Mouse (Mus musculus): Measurements from ENCODE around the gene Rpsa. TPM values are rescaled to one million over a fixed set of nuclear protein-coding genes. Genes with fewer than 3 reads are reported as not detected.
A peak's percentile ranks its signal among the peaks of the same experiment; 100 is the strongest.
"Not testable (repeated sequence)": the region's sequence is repeated elsewhere in the genome, so short reads cannot be mapped to it uniquely, and the experiment has no call there.

Rpsa gene
- total RNA-seq (2021), result 1,000 to 10,000 TPM; 1,207 to 1,212 TPM
- long read RNA-seq, experiment 1, transcript Rpsa-201 (7 exons, 1,938 nt), result major isoform, 220 of 246 reads
- long read RNA-seq, experiment 1, transcript Rpsa-204 (6 exons, 1,599 nt), result minor isoform, 19 of 246 reads
- long read RNA-seq, experiment 1, partial matches to known transcripts, result 5 of 246 reads
- long read RNA-seq, experiment 1, other reads (novel, unspliced or antisense), result 2 of 246 reads
- long read RNA-seq, experiment 2, transcript Rpsa-201 (7 exons, 1,938 nt), result major isoform, 354 of 470 reads
- long read RNA-seq, experiment 2, transcript Rpsa-204 (6 exons, 1,599 nt), result minor isoform, 18 of 470 reads
- long read RNA-seq, experiment 2, partial matches to known transcripts, result 86 of 470 reads
- long read RNA-seq, experiment 2, other reads (novel, unspliced or antisense), result 11 of 470 reads

GRCm38 (mm10) chr9:120127538-120128251 is at the start of gene Rpsa:
Gene Rpsa, plus strand, starts transcription at chr9:120127689.
- peak; percentile 83 to 91 for DNase-seq (ENCODE audit: low spot score in 2 of 2)

DNA sequence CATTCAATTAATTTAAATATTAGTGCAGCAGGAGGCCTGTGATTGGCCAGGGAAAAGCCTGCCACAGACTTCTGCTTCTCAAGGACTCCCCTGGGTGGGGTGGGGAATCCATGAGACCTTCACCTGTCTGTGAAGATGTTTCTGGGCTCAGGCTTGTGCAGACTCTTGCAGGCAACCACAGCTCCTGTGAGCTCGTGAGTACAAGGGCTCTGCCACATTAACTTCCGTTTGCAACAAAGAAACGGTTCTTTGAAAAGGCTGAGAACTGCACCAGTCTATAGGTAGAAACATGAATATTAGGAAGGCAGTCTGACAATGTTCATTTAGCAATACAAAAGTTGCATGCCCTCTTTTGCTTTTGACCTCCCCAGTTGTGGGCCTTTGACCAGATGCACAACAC is 49.2 kb upstream of the Rpsa start:
- no peak for DNase-seq (ENCODE audit: low spot score in 2 of 2)

DNA sequence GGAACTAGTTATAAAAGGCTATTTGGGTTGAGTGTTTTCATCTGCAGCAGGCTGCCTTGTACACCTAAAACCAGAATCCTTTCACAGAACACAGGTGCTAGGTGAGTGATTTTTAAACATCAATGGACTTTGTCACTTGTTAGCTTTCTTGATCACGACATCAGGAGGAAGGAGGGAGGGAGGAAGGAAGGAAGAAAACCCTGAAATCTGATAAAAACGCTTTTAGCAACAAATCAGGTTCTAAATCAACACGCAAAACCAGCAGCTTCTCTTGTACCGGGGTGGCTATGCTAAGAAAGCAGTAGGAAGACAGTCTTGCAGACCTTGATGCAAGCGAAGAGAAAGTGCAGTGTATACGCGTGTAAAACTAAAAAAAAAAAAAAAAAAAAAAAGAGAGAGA is 47.6 kb upstream of the Rpsa start:
- no peak for DNase-seq (ENCODE audit: low spot score in 2 of 2)

DNA sequence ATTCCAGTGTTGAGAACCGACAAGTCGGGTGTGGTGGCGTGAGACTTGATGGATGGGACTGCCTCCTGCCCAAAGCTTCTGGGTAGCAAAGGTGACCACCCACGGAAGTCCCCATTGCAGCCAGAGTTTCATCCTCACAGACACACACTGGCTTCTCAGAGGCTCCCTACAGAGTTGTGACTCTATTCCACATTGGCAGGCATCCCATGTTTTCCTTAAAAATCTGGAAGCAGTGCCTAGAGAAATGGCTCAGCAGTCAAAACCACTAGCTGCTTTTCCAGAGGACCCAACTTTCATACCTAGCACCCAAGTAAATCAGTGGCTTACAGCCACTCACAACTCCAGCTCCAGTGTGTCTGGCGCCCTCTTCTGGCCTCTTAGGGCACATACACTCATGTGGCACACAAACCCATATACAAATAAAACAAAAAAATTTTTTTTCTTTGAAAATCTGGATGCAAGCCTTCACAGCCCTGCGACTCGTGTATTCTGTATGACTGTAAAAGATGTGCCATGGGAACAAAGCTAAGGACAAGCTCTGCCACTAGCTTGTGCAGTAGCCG is 46.9 kb upstream of the Rpsa start:
- no peak for DNase-seq (ENCODE audit: low spot score in 2 of 2)

DNA sequence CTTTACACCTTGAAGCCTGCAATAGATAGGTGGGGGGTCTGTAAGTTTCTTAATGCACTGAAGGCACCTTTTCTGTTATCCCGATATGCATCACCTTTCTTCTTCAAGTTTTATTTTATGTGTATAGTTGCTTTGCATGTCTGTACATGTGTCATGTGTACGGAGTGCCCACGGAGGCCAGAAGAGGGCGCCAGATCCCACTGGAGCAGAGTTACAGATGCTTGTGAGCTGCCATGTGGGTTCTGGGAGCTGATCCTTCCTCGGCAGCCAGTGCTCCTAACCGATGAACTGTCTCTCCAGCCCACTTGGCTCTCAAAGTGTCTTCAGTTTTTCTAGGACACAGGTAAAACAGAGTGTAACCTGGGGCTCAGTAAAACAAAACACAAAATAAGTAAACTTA is 46.2 kb upstream of the Rpsa start:
- DNase-seq (ENCODE audit: low spot score in 2 of 2), result no peak

DNA sequence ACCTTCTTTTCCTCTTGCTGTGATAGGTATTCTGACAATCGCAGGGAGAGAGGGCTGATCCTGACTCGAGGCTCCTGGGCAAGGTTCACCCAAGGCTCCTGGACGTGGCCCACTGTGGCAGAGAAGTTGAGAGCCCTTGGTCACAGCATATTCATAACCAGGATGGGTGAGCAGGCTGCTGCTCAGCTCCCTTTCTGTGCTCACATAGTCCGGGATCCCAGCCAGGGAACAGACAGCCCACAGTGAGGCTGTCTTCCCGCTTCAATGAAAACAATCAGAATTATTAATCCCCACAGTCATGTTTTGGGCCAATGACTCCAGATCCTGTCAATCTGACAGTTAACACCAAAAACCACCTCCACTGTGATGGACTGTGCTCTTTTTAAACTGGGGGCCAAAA is 45.5 kb upstream of the Rpsa start:
- DNase-seq (ENCODE audit: low spot score in 2 of 2), result no peak

- no peak for DNase-seq (ENCODE audit: low spot score in 2 of 2)
Measured at GRCm38 (mm10) chr9:120082691-120083090, 44.8 kb upstream of the Rpsa start.

- no peak for DNase-seq (ENCODE audit: low spot score in 2 of 2)
Measured at GRCm38 (mm10) chr9:120083158-120083894, 44.2 kb upstream of the Rpsa start.

- DNase-seq (ENCODE audit: low spot score in 2 of 2), result no peak
Measured at GRCm38 (mm10) chr9:120084406-120084805, 43.1 kb upstream of the Rpsa start.

GRCm38 (mm10) chr9:120089125-120089524 is 38.4 kb upstream of the Rpsa start:
- no peak for DNase-seq (ENCODE audit: low spot score in 2 of 2)

- DNase-seq (ENCODE audit: low spot score in 2 of 2), result no peak
Measured at GRCm38 (mm10) chr9:120091086-120091485, 36.4 kb upstream of the Rpsa start.

GRCm38 (mm10) chr9:120091696-120092238 is 35.7 kb upstream of the Rpsa start, which contains the start of gene Ccr8:
Gene Ccr8, plus strand, starts transcription at chr9:120092114.
- DNase-seq (ENCODE audit: low spot score in 2 of 2), result no peak

GRCm38 (mm10) chr9:120093701-120094100 is 33.8 kb upstream of the Rpsa start:
- DNase-seq (ENCODE audit: low spot score in 2 of 2), result no peak

- no peak for DNase-seq (ENCODE audit: low spot score in 2 of 2)
Measured at GRCm38 (mm10) chr9:120095886-120096285, 31.6 kb upstream of the Rpsa start.

- DNase-seq (ENCODE audit: low spot score in 2 of 2), result peak; percentile 29 to 35
Measured at GRCm38 (mm10) chr9:120098682-120099081, 28.8 kb upstream of the Rpsa start.

GRCm38 (mm10) chr9:120099304-120099703 is 28.2 kb upstream of the Rpsa start:
- DNase-seq (ENCODE audit: low spot score in 2 of 2), result no peak

DNA sequence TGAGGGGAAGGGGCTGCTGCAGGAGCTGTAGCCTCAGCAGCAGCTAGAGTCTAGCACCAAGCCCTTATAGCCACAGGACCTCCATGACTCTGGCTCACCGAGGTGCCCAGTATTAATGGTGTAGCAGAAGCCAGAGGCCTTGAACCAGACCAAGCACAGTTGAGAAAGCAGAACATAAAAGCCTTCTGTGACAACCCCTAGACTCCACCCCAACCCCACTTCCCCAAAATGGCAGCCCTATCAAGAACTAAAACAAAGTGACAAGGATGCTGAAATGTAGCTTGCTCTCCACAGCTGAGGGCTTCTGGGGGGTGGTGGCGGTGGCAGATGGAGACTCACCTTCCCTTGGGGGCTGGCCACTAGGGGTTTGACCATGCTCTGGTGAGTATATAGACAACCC is 26.3 kb upstream of the Rpsa start:
- no peak for DNase-seq (ENCODE audit: low spot score in 2 of 2)

DNA sequence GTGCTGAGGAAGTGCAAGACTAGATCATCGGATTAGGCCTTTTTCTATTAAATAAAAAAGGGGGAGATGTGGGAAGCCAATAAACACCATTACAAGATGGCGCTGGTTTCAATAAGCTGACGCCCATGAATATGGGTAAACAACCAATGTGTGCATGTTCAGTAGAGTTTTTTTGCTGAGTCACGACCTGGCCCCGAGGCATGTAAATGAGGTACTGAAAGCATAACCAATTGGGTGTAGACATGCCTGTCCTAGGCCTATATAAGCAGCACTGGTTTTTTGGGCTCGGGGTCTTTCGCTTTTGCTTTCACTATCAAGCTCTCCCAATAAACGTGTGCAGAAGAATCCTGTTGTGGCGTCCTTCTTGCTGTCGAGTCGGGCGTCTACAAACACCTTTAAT is 18.5 kb upstream of the Rpsa start:
- DNase-seq (ENCODE audit: low spot score in 2 of 2), result not testable (repeated sequence)

- peak; percentile 90 to 92 for DNase-seq (ENCODE audit: low spot score in 2 of 2)
Measured at GRCm38 (mm10) chr9:120110211-120111018, 17.1 kb upstream of the Rpsa start, which contains the start of gene Slc25a38. Gene Slc25a38, plus strand, starts transcription at chr9:120110374.
